Mouse (Mus musculus): ENCODE measurements around the gene Aldob. TPM values are rescaled to one million over a fixed set of nuclear protein-coding genes. Genes with fewer than 3 reads are reported as not detected.

The Aldob gene
- polyA plus RNA-seq, 1 experiment from 2014 or later, result 54.0 TPM

Other genes with a start within 250 kb of the Aldob start
- 0.20 and 0.24 TPM in 2 replicates for gene Acnat2, start 141.4 kb downstream of the Aldob start, polyA plus RNA-seq (2016; fragmentation: Nextera tagmentation; extraction: Ambion mirVana)
- 0.18 and 0.37 TPM in 2 replicates for gene Acnat1, start 75.6 kb downstream of the Aldob start, polyA plus RNA-seq (2016; fragmentation: Nextera tagmentation; extraction: Ambion mirVana)
- 0.21 and 0.37 TPM in 2 replicates for gene Baat, start 43.0 kb downstream of the Aldob start, polyA plus RNA-seq (2016; fragmentation: Nextera tagmentation; extraction: Ambion mirVana)
- 65.8 and 67.3 TPM in 2 replicates for gene Mrpl50, start 28.5 kb downstream of the Aldob start, polyA plus RNA-seq (2016; fragmentation: Nextera tagmentation; extraction: Ambion mirVana)
- gene Zfp189, start 28.4 kb downstream of the Aldob start, polyA plus RNA-seq (2016; fragmentation: Nextera tagmentation; extraction: Ambion mirVana), result 4.3 and 4.6 TPM in 2 replicates
- gene Tmem246, start 48.3 kb upstream of the Aldob start, polyA plus RNA-seq (2016; fragmentation: Nextera tagmentation; extraction: Ambion mirVana), result 13.3 and 14.6 TPM in 2 replicates
- gene Rnf20, start 82.5 kb upstream of the Aldob start, polyA plus RNA-seq (2016; fragmentation: Nextera tagmentation; extraction: Ambion mirVana), result 24.0 and 25.1 TPM in 2 replicates
- not detected in 2 replicates for gene Ppp3r2, start 132.5 kb upstream of the Aldob start, polyA plus RNA-seq (2016; fragmentation: Nextera tagmentation; extraction: Ambion mirVana)